Mouse (Mus musculus): ENCODE data around the gene Fa2h. TPM values are rescaled to one million over a fixed set of nuclear protein-coding genes. Genes with fewer than 3 reads are reported as not detected.
"Not testable (repeated sequence)": the region's sequence is repeated elsewhere in the genome, so short reads cannot be mapped to it uniquely, and the experiment has no call there.

Gene Fa2h
- polyA plus RNA-seq, 1 experiment from 2014 or later, result not detected

GRCm38 (mm10) chr8:111352289-111352688 lies 41.3 kb downstream of the Fa2h start:
- WGBS, result 87% methylated on average over 5 of the region's 5 CpGs
- H3K9me3 ChIP-seq, result no peaks in the 10 kb centered on the region
- no peak for ATAC-seq (replicated peaks)
- no peaks in the 10 kb centered on the region for H3K4me1 ChIP-seq
- no peaks in the 10 kb centered on the region for H3K27me3 ChIP-seq
- H3K9ac ChIP-seq (replicated peaks), result no peak overlapping the region
- no peak overlapping the region for H3K4me2 ChIP-seq (replicated peaks)
- H3K27ac ChIP-seq (replicated peaks), result no peak overlapping the region
- no peaks in the 10 kb centered on the region for H3K36me3 ChIP-seq
- H3K4me3 ChIP-seq, result no peak overlapping the region

- no peak overlapping the region for H3K4me2 ChIP-seq (replicated peaks)
- H3K9ac ChIP-seq (replicated peaks), result no peak overlapping the region
- H3K4me1 ChIP-seq, result no peaks in the 10 kb centered on the region
- H3K4me3 ChIP-seq, result no peak overlapping the region
- H3K27me3 ChIP-seq, result no peaks in the 10 kb centered on the region
- H3K36me3 ChIP-seq, result no peaks in the 10 kb centered on the region
- 88% methylated on average over 6 of the region's 6 CpGs for WGBS
- no peak for ATAC-seq (replicated peaks)
- no peak overlapping the region for H3K27ac ChIP-seq (replicated peaks)
- no peaks in the 10 kb centered on the region for H3K9me3 ChIP-seq
Measured at GRCm38 (mm10) chr8:111350577-111350976, 43.0 kb downstream of the Fa2h start.

DNA sequence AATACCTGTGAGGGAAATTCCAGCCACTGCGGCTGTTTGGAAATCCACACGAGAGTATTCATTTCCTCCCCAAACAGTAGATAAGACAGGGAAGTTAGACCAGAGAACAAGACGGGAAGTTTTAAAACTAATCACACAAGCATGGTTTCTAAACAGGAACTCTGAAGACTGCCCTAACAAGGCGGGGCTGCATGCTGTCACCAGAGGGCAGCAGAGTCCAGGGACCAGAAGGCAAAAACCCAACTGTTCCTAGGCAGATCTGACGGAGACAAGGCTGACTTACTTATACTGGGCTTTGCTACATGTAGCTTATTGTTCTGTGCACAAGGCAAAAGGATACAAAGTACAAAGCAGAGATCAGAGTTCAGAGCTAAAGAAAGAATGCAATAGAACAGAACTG lies 50.4 kb downstream of the Fa2h start:
- peaks cover 12% of the 10 kb centered on the region; the same call in 1 of the 2 replicates for H3K27me3 ChIP-seq
- H3K4me2 ChIP-seq (replicated peaks), result no peak overlapping the region
- no peak for ATAC-seq (replicated peaks)
- no peak overlapping the region for H3K9ac ChIP-seq (replicated peaks)
- H3K36me3 ChIP-seq, result no peaks in the 10 kb centered on the region
- peaks cover under 1% of the 10 kb centered on the region; the same call in 1 of the 2 replicates for H3K4me1 ChIP-seq
- no peak overlapping the region for H3K4me3 ChIP-seq
- 20% methylated on average over 5 of the region's 5 CpGs for WGBS
- H3K9me3 ChIP-seq, result no peaks in the 10 kb centered on the region
- no peak overlapping the region for H3K27ac ChIP-seq (replicated peaks)

DNA sequence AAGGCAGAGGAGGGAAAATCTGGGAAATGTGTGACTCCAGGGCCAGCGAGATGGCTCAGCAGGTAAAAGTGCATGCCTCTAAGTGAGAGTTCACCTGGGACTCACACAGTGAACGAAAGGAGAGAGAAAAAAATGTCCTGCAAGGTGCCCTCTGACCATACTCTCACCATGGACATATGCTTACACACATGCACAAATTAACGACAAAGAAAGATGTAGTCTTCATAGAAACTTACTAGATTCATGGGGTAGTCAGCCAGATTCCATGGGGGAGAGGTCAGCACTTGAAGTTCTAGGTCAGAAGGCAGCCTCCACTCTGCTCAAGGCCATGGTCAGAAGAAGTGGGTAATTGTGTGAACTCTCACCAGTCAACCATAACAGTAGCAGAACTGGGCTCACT lies 53.4 kb downstream of the Fa2h start:
- no peak overlapping the region for H3K4me3 ChIP-seq
- H3K9me3 ChIP-seq, result no peaks in the 10 kb centered on the region
- H3K27me3 ChIP-seq, result peaks cover 12% of the 10 kb centered on the region; the same call in 1 of the 2 replicates
- no peaks in the 10 kb centered on the region for H3K36me3 ChIP-seq
- peaks cover 10% of the 10 kb centered on the region for H3K4me1 ChIP-seq
- H3K9ac ChIP-seq (replicated peaks), result no peak overlapping the region
- H3K27ac ChIP-seq (replicated peaks), result no peak overlapping the region
- no peak for ATAC-seq (replicated peaks)
- 81% methylated on average over 3 of the region's 3 CpGs for WGBS
- no peak overlapping the region for H3K4me2 ChIP-seq (replicated peaks)

DNA sequence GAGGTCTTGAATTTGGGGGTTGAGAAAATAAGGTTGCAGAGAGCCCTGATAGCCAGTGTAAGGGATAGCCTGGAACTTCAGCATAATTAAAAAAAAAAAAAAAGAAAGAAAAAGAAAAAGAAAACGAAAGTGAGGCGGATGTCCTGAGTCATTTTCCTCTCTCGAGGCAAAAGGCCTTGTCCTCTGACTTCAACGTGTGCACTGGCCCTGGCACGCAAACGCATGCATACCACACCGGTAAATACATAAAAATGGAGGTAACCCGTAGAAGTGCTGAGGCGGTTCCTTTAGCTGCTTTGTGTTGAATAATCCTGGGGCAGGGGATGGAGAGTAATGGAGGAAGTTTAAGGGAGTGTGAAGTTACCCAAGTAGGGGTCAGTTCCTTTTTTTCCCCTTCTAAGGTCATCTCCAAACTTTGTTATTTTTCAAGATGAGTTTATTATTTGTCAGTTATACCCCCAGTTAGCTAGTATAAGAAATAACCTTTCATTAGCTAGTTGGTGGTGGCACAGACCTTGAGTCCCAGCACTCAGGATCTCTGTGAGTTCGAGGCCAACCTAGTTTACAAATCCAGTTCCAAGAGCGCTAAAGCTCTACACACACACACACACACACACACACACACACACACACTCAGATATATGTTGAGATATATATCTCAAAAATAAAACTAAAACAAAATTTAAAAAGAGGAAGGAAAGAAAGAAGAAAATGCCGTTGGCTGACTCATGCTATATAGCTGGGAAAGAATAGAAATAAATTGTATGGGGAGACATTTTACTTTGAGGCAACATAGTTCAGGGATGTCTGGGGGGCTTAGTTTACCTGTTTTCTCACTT lies 55.0 kb downstream of the Fa2h start:
- no peak for ATAC-seq (replicated peaks)
- no peak overlapping the region for H3K9ac ChIP-seq (replicated peaks)

GRCm38 (mm10) chr8:111337890-111338347 lies 55.7 kb downstream of the Fa2h start, which contains the start of gene Mlkl:
Mlkl (minus strand) TSS chr8:111338177.
- no peaks in the 10 kb centered on the region for H3K9me3 ChIP-seq
- H3K27ac ChIP-seq (replicated peaks), result no peak within 1 kb of the TSS
- peak within 1 kb of the TSS; percentile 37 for H3K4me3 ChIP-seq
- peak within 1 kb of the TSS; percentile 55 for H3K4me2 ChIP-seq (replicated peaks)
- no peak for ATAC-seq (replicated peaks)
- H3K9ac ChIP-seq (replicated peaks), result peak within 1 kb of the TSS; percentile 8
- no peaks in the 10 kb centered on the region for H3K36me3 ChIP-seq
- WGBS, result 1% methylated on average over 29 of the region's 29 CpGs
- H3K4me1 ChIP-seq, result peaks cover 10% of the 10 kb centered on the region
- peaks cover 12% of the 10 kb centered on the region; the same call in 1 of the 2 replicates for H3K27me3 ChIP-seq

More for the DNA sequence above, 55.0 kb downstream of the Fa2h start:
- 44% methylated on average over 12 of the region's 12 CpGs for WGBS
- Histone ChIP-seq H3K4me2 (replicated peaks) (peak overlapping the region; percentile 55), H3K36me3 (no peaks in the 10 kb centered on the region), H3K9me3 (no peaks in the 10 kb centered on the region), H3K4me3 (peak overlapping the region; percentile 37), H3K4me1 (peaks cover 10% of the 10 kb centered on the region), H3K27me3 (peaks cover 12% of the 10 kb centered on the region; the same call in 1 of the 2 replicates), H3K27ac (replicated peaks) (no peak overlapping the region)

GRCm38 (mm10) chr8:111337311-111337889 lies 56.2 kb downstream of the Fa2h start:
- no peak for ATAC-seq (replicated peaks)
- Histone ChIP-seq H3K9me3 (no peaks in the 10 kb centered on the region), H3K4me2 (replicated peaks) (peak overlapping the region; percentile 55), H3K27ac (replicated peaks) (no peak overlapping the region), H3K36me3 (no peaks in the 10 kb centered on the region), H3K4me1 (peaks cover 10% of the 10 kb centered on the region), H3K4me3 (peak overlapping the region; percentile 37), H3K9ac (replicated peaks) (peak overlapping the region; percentile 8; the same call in 1 of the 2 replicates), H3K27me3 (peaks cover 12% of the 10 kb centered on the region; the same call in 1 of the 2 replicates)
- 28% methylated on average over 17 of the region's 17 CpGs for WGBS

DNA sequence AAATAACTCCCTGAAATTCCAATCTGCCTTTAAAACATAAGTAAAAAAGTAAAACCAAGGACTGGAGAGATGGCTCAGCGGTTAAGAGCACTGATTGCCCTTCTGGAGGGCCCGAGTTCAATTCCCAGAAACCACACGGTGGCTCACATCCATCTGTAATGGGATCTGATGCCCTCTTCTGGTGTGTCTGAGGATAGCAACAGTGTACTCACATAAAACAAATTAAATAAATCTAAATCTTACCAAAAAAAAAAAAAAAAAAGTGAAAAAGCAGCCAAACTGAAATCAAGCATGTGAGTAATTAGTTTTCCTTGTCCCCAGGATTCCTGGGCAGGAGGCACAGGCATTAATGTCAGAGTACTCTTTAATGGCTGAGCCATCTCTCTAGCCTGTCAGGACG lies 56.9 kb downstream of the Fa2h start:
- H3K9ac ChIP-seq (replicated peaks), result no peak overlapping the region
- ATAC-seq (replicated peaks), result no peak
- no peak overlapping the region for H3K27ac ChIP-seq (replicated peaks)
- H3K27me3 ChIP-seq, result peaks cover 12% of the 10 kb centered on the region; the same call in 1 of the 2 replicates
- peaks cover 10% of the 10 kb centered on the region for H3K4me1 ChIP-seq
- H3K4me3 ChIP-seq, result no peak overlapping the region
- no peaks in the 10 kb centered on the region for H3K9me3 ChIP-seq
- no peaks in the 10 kb centered on the region for H3K36me3 ChIP-seq
- 84% methylated on average over 4 of the region's 4 CpGs for WGBS
- H3K4me2 ChIP-seq (replicated peaks), result no peak overlapping the region

DNA sequence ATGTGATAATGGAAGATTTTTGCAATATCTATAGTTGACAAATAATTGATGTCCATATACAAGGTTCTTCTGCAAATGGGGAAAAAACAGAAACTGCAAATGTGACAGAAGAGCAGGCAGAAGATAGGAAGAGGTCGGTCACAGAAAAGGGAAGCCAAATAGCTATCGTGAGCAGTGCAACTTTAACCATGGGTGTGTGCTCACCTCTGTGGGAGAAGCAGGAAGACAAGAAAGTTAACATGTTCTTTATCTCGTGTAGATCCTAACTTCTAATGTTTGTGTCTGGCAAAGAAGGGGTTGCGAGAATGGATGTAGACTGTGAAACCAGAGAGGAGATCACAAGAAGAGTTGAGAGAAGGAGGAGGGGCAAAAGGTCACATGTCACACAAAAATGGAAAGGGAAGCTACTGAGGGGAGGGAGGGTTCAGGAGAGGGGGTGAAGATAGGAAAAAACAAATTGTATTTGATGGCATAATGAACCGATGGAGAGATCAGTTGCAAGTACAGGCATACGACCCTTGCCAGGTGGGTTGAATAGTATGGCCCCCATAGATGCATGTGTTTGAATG lies 68.3 kb downstream of the Fa2h start:
- Histone ChIP-seq H3K4me3 (no peak overlapping the region), H3K27ac (replicated peaks) (no peak overlapping the region), H3K27me3 (no peaks in the 10 kb centered on the region), H3K4me2 (replicated peaks) (no peak overlapping the region), H3K9me3 (no peaks in the 10 kb centered on the region), H3K4me1 (no peaks in the 10 kb centered on the region), H3K36me3 (no peaks in the 10 kb centered on the region), H3K9ac (replicated peaks) (no peak overlapping the region)
- no peak for ATAC-seq (replicated peaks)
- 86% methylated on average over 6 of the region's 6 CpGs for WGBS

DNA sequence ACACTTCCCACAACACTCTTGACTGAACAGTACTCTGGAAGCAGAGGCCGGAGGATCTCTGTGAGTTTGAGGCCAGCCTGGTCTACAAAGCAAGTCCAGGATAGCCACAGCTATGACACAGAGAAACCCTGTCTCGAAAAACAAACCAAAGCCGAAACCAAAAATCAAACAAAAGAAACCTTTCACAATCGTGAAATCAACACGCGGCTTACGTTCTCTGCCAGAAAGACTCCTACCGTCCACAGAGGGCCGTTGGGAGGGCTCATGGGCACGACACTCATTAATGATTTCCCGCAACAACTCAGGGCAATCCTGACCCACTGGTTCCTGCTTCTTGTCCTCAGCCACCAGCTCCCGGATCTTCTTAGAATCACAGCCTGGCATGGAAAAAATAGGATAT lies 78.9 kb downstream of the Fa2h start:
- ATAC-seq (replicated peaks), result no peak
- H3K4me3 ChIP-seq, result no peak overlapping the region
- H3K36me3 ChIP-seq, result no peaks in the 10 kb centered on the region
- no peaks in the 10 kb centered on the region for H3K9me3 ChIP-seq
- no peaks in the 10 kb centered on the region for H3K4me1 ChIP-seq
- WGBS, result 89% methylated on average over 12 of the region's 12 CpGs
- H3K27me3 ChIP-seq, result no peaks in the 10 kb centered on the region
- no peak overlapping the region for H3K27ac ChIP-seq (replicated peaks)
- H3K4me2 ChIP-seq (replicated peaks), result no peak overlapping the region
- H3K9ac ChIP-seq (replicated peaks), result no peak overlapping the region

DNA sequence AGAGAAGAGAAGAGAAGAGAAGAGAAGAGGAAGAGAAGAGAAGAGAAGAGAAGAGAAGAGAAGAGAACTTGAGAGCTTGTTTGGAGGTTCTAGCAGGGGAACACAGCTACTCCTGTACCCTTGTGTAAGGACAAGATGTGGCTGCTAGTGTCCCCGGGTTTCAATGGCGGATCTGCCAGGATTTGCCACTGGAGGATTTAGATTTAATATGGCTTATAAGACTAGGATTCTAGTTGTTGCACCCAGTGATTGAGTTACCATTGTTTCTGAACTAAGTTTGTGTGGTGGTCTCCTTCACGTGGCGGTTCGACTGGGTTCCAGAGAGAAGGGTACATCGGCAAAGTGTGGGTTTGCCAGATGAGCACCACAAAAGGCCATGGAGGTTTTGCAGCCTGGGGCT lies 79.7 kb downstream of the Fa2h start:
- WGBS, result 96% methylated on average over 6 of the region's 6 CpGs
- not testable (repeated sequence) for ATAC-seq (replicated peaks); H3K4me3 ChIP-seq; H3K4me2 ChIP-seq (replicated peaks); H3K9ac ChIP-seq (replicated peaks); H3K27me3 ChIP-seq; H3K4me1 ChIP-seq; H3K27ac ChIP-seq (replicated peaks); H3K9me3 ChIP-seq; H3K36me3 ChIP-seq

DNA sequence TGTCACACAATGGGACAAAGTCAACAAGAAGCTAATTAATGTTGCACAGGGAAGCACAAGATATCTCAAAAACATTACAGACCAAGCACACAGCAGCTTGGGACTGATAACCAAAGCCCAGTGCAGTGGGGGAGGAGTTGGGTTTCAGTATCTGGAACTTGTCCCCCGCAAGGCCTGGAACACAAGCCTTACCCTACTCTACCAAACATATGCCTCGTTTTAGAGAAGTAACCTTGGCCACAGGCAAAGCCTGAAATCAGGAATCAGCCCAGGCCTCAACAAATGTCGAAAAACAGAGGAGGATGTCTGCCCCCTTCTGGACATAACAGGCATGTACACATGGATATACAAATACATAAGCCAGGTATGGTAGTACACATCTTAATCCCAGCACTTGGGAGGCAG lies 80.9 kb downstream of the Fa2h start:
- Histone ChIP-seq H3K27me3 (no peaks in the 10 kb centered on the region), H3K27ac (replicated peaks) (no peak overlapping the region), H3K9me3 (no peaks in the 10 kb centered on the region), H3K36me3 (no peaks in the 10 kb centered on the region), H3K9ac (replicated peaks) (no peak overlapping the region), H3K4me2 (replicated peaks) (no peak overlapping the region), H3K4me1 (no peaks in the 10 kb centered on the region), H3K4me3 (no peak overlapping the region)
- no peak for ATAC-seq (replicated peaks)
- WGBS, result 76% methylated on average over 3 of the region's 3 CpGs
